Mouse (Mus musculus) hindbrain, embryonic 13.5 days (tissue): ENCODE results near the gene Prnp. TPM values are rescaled to one million over a fixed set of nuclear protein-coding genes. Genes with fewer than 3 reads are reported as not detected.
A peak's percentile ranks its signal among the peaks of the same experiment; 100 is the strongest.

Source experiments
- ATAC-seq: fragments of 200-750 bp; cut with Nextera tagmentation; 2 replicates; pipeline ENCODE4 v1.8.0; 2017; ENCODE audit warnings: moderate TSS enrichment; ENCODE audit not compliant: low FRiP score
- H3K27ac ChIP-seq: fragments of 300-500 bp; sonication (generic); 2 replicates; pipeline ENCODE4 v1.5.1; 2015; ENCODE audit warnings: inconsistent platforms, mild to moderate bottlenecking, moderate library complexity
- H3K27me3 ChIP-seq: fragments of 300-500 bp; sonication (generic); 2 replicates; pipeline ENCODE4 v1.6.1; 2015; ENCODE audit warnings: mild to moderate bottlenecking, inconsistent platforms
- H3K36me3 ChIP-seq: fragments of 300-500 bp; sonication (generic); 2 replicates; pipeline ENCODE4 v1.6.1; 2015; ENCODE audit warnings: mild to moderate bottlenecking, inconsistent platforms
- H3K4me1 ChIP-seq: fragments of 300-500 bp; sonication (generic); replicated peaks from 2 replicates; pipeline ENCODE4 v1.6.1; 2015; ENCODE audit warnings: inconsistent platforms
- H3K4me2 ChIP-seq: fragments of 300-500 bp; sonication (generic); 2 replicates; pipeline ENCODE4 v1.6.1; 2015; ENCODE audit warnings: inconsistent platforms, mild to moderate bottlenecking, moderate library complexity
- H3K4me3 ChIP-seq: fragments of 300-500 bp; sonication (generic); 2 replicates; pipeline ENCODE4 v1.5.1; 2015; ENCODE audit warnings: mild to moderate bottlenecking, inconsistent platforms
- H3K9ac ChIP-seq: fragments of 300-500 bp; sonication (generic); 2 replicates; pipeline ENCODE4 v1.6.1; 2015; ENCODE audit warnings: mild to moderate bottlenecking, inconsistent platforms
- H3K9me3 ChIP-seq: fragments of 300-500 bp; sonication (generic); 2 replicates; pipeline ENCODE4 v1.6.1; 2016; ENCODE audit warnings: inconsistent platforms
- WGBS: fragments of 180-500 bp; shearing (Covaris S2); methylation state at CpG from one replicate; pipeline ENCODE4 v1.1.7; 2015; 5-methylcytosine and 5-hydroxymethylcytosine counted together
- polyA plus RNA-seq: library from polyadenylated mRNA; unstranded; fragments of >200 nt; fragmentation: Nextera tagmentation; extraction: Ambion mirVana; gene quantifications from 2 replicates; pipeline ENCODE4 v1.2.1, GENCODE M21; 2015

Prnp gene
- 113 and 118 TPM in 2 replicates for polyA plus RNA-seq

DNA sequence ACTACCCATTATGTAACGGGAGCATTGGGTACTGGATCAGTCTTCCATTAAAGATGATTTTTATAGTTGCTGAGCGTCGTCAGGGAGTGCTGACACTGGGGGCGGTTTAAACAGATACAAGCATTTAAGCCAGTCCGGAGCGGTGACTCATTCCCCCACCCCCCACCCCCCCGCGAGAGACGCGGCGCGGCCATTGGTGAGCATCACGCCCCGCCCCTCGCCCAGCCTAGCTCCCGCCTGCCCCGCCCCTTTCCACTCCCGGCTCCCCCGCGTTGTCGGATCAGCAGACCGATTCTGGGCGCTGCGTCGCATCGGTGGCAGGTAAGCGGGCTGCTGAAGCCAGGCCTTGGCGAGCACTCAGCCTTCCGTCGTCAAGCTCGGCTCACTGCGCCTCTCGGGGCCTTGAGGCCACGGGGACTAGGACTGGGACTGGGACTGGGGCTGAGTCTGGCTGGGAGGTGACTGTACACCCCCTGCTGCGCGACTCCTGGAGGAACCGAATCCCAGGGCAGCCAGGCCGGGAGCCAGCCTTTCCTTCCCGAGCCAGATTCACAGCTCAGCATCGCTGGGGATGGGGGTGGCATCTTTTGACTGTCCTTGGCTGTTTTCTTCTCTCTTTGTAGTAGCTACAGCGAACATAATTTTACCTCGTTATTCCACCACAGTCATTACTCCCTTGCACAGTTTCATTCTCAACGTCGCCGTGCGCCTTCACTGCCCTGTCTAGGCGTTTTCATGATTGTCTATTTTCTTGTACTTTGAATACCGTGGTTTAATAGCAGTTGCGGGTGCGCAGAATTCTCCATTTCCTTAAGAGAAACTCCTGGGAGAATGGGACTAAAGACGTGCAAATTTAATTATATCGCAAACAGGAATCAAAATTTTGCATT, at the start of gene Prnp, which contains the start of gene Prn:
Gene Prnp, plus strand, starts transcription at position 246 of the 890 bp plus-strand sequence.
Gene Prn, plus strand, starts transcription at position 275 of the 890 bp plus-strand sequence.
- Histone ChIP-seq H3K4me3 (peak within 1 kb of the TSS; percentile 74), H3K27me3 (no peaks in the 10 kb centered on the region), H3K4me1 (peaks cover 33% of the 10 kb centered on the region), H3K9ac (peak within 1 kb of the TSS; percentile 91), H3K27ac (peak within 1 kb of the TSS; percentile 97), H3K4me2 (peak within 1 kb of the TSS; percentile 66), H3K9me3 (no peaks in the 10 kb centered on the region), H3K36me3 (no peaks in the 10 kb centered on the region)
- ATAC-seq, result peak; percentile 93
- WGBS, result 3% methylated on average over 52 of the region's 52 CpGs

- ATAC-seq, result peak; percentile 82
- WGBS, result 39% methylated on average over 3 of the region's 3 CpGs
Measured at GRCm38 (mm10) chr2:131862617-131863275, 47.0 kb upstream of the Prnp start.

DNA sequence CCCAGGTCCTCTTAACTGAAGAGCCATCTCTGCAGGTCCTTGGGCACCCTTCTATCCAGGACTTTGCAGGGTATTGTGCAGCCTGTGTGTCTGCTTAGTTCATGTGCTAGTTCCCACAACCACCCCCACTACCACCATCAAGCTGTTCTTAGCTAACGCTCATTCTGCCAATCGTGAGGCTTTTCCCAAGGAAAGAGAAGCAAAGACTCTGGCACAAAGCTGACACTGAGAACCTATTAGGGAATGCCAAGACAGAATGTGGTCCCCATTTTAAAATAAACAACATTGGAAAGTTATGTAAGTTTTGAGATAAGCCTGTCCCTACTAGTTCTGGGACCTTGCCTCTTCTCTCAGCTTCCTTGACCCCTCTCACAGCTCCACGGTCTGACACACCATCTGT, 46.3 kb upstream of the Prnp start:
- H3K4me1 ChIP-seq, result peaks cover 12% of the 10 kb centered on the region
- ATAC-seq, result peak; percentile 50; the same call in 1 of the 2 replicates
- WGBS, result 88% methylated on average over 3 of the region's 3 CpGs

More at GRCm38 (mm10) chr2:131862617-131863275, 47.0 kb upstream of the Prnp start:
- no peak overlapping the region for H3K4me2 ChIP-seq
- H3K27ac ChIP-seq, result peak overlapping the region; percentile 77
- no peaks in the 10 kb centered on the region for H3K27me3 ChIP-seq
- H3K4me1 ChIP-seq, result peaks cover 12% of the 10 kb centered on the region
- H3K36me3 ChIP-seq, result no peaks in the 10 kb centered on the region
- H3K9me3 ChIP-seq, result no peaks in the 10 kb centered on the region
- H3K4me3 ChIP-seq, result no peak overlapping the region
- H3K9ac ChIP-seq, result no peak overlapping the region

GRCm38 (mm10) chr2:131864262-131864796, 45.4 kb upstream of the Prnp start:
- H3K9ac ChIP-seq, result no peak overlapping the region
- no peak overlapping the region for H3K4me3 ChIP-seq
- H3K4me2 ChIP-seq, result no peak overlapping the region
- ATAC-seq, result no peak
- H3K27me3 ChIP-seq, result no peaks in the 10 kb centered on the region
- no peaks in the 10 kb centered on the region for H3K9me3 ChIP-seq
- 90% methylated on average over 2 of the region's 2 CpGs for WGBS
- no peaks in the 10 kb centered on the region for H3K36me3 ChIP-seq
- H3K27ac ChIP-seq, result no peak overlapping the region
- H3K4me1 ChIP-seq, result peaks cover 12% of the 10 kb centered on the region

More for the DNA sequence above, 46.3 kb upstream of the Prnp start:
- no peaks in the 10 kb centered on the region for H3K36me3 ChIP-seq
- no peak overlapping the region for H3K4me2 ChIP-seq
- no peak overlapping the region for H3K4me3 ChIP-seq
- no peak overlapping the region for H3K9ac ChIP-seq
- no peaks in the 10 kb centered on the region for H3K9me3 ChIP-seq
- peak overlapping the region; percentile 77; the same call in 1 of the 2 replicates for H3K27ac ChIP-seq
- no peaks in the 10 kb centered on the region for H3K27me3 ChIP-seq

DNA sequence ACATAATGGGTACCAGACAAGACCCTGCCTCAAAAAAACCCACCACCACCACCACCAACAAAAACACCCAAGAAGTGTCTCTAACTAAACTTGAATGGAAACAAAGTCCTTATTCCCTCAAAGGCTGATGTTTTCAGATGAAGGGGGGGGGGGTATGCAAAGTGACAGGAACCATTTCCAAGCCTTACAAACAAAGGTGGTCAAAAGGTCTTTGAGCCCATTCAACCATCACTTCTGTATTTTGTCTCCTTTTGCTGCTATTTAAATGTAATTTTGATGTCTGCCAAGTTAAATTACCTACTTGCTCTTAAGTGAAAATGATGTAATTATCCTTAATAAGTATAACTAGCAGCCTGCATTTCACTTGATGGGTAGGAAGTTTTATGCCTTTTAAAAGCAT, 43.1 kb upstream of the Prnp start:
- H3K9me3 ChIP-seq, result no peaks in the 10 kb centered on the region
- no peak overlapping the region for H3K9ac ChIP-seq
- H3K4me2 ChIP-seq, result no peak overlapping the region
- H3K4me3 ChIP-seq, result no peak overlapping the region
- H3K4me1 ChIP-seq, result peaks cover 12% of the 10 kb centered on the region
- H3K36me3 ChIP-seq, result no peaks in the 10 kb centered on the region
- H3K27me3 ChIP-seq, result no peaks in the 10 kb centered on the region
- no peak for ATAC-seq
- no peak overlapping the region for H3K27ac ChIP-seq

- H3K9me3 ChIP-seq, result no peaks in the 10 kb centered on the region
- H3K9ac ChIP-seq, result no peak overlapping the region
- H3K27ac ChIP-seq, result no peak overlapping the region
- H3K4me3 ChIP-seq, result no peak overlapping the region
- H3K4me1 ChIP-seq, result no peaks in the 10 kb centered on the region
- WGBS, result 93% methylated on average over 5 of the region's 5 CpGs
- no peak for ATAC-seq
- no peaks in the 10 kb centered on the region for H3K27me3 ChIP-seq
- H3K36me3 ChIP-seq, result no peaks in the 10 kb centered on the region
- H3K4me2 ChIP-seq, result no peak overlapping the region
Measured at GRCm38 (mm10) chr2:131868983-131869382, 40.7 kb upstream of the Prnp start.

- WGBS, result 65% methylated on average over 1 of the region's 1 CpGs
Measured at GRCm38 (mm10) chr2:131873376-131873775, 36.4 kb upstream of the Prnp start.

DNA sequence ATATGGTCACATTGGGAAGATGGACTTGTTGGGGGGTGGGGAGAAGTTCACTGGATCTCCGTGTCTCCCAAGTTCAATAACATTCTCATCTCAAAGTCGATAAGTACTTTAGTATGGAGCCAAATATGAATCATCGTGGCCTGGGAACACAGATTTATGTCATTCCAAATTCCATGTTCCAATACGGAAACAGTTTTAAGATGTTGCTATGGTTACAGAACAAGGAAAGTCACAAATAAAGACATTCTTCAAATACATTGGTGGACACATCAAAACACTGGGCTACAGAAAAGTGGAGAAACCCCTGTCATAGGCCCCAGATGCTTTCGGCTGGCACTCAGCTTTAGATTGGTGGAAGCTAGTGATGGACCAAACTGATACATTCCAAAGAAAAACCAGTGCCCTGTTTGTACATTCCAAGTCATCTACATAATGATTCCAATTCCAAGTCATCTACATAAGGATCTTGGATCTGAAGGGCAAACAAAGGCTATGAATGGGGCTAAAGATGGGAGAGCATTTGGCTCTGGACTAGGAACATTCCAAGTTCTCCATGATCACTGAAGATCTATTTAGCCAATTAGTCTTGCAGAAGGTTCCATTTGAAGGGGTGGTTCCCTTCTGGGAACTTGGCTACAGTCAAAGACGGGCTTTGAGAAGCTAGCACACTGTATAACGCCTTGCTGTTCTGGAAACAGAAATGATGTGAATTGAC, 33.0 kb upstream of the Prnp start:
- Histone ChIP-seq H3K4me2 (no peak overlapping the region), H3K27ac (no peak overlapping the region), H3K9ac (no peak overlapping the region), H3K4me3 (no peak overlapping the region), H3K9me3 (no peaks in the 10 kb centered on the region), H3K4me1 (no peaks in the 10 kb centered on the region), H3K36me3 (no peaks in the 10 kb centered on the region), H3K27me3 (0 out of 2 replicates have a peak, but pooled peaks cover 2% of the 10 kb centered on the region)
- WGBS, result 95% methylated on average over 7 of the region's 7 CpGs
- ATAC-seq, result no peak

More at GRCm38 (mm10) chr2:131873376-131873775, 36.4 kb upstream of the Prnp start:
- H3K9me3 ChIP-seq, result no peaks in the 10 kb centered on the region
- H3K36me3 ChIP-seq, result no peaks in the 10 kb centered on the region
- no peak for ATAC-seq
- H3K4me2 ChIP-seq, result no peak overlapping the region
- no peak overlapping the region for H3K4me3 ChIP-seq
- H3K9ac ChIP-seq, result no peak overlapping the region
- H3K27me3 ChIP-seq, result 0 out of 2 replicates have a peak, but pooled peaks cover 2% of the 10 kb centered on the region
- H3K4me1 ChIP-seq, result no peaks in the 10 kb centered on the region
- H3K27ac ChIP-seq, result no peak overlapping the region

DNA sequence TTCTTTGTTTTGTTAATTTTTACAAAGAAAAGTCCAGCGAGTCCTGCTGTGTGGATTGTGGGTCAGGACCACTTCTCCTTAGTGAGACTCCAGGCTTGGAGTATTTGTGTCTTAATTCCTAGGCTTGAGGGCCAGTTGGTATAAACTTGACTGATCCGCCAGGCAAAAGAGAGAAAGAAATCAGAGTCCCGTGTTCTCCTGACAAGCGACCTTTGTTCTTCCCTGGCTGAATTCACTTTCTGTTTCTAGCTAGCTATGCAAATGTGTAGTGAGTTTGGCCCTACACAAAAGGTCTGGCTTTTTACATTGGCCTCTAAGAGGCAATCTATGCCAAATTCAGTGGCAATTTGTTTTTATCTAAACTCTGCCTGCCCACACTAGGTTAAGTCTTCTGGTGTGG, 28.0 kb upstream of the Prnp start:
- Histone ChIP-seq H3K36me3 (no peaks in the 10 kb centered on the region), H3K9ac (no peak overlapping the region), H3K9me3 (no peaks in the 10 kb centered on the region), H3K4me1 (peaks cover 5% of the 10 kb centered on the region), H3K27ac (no peak overlapping the region), H3K4me2 (no peak overlapping the region), H3K27me3 (no peaks in the 10 kb centered on the region), H3K4me3 (no peak overlapping the region)
- WGBS, result 58% methylated on average over 4 of the region's 4 CpGs
- no peak for ATAC-seq

DNA sequence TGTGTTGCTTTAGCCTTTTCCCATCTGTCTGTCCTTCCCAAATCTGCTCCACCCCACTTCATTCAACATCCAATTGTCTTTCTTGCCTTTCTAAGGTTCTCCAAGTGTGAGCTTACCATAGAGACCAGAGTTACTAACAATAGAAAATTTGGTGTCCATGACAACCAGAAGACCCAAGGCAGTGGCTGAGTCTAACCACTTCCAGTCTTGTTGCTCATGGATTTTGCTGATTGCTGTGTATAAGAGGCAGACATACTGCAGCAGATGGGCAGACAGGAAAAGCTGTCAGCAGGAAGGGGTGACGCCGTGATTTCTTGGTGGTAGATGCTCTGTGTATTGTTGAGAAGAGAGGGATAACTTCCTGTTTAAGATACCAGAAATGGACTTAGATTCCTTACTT, 26.6 kb upstream of the Prnp start:
- no peak for ATAC-seq
- Histone ChIP-seq H3K36me3 (no peaks in the 10 kb centered on the region), H3K27me3 (no peaks in the 10 kb centered on the region), H3K27ac (no peak overlapping the region), H3K9me3 (no peaks in the 10 kb centered on the region), H3K4me1 (peaks cover 5% of the 10 kb centered on the region), H3K4me3 (no peak overlapping the region), H3K4me2 (no peak overlapping the region), H3K9ac (no peak overlapping the region)
- 42% methylated on average over 2 of the region's 2 CpGs for WGBS

DNA sequence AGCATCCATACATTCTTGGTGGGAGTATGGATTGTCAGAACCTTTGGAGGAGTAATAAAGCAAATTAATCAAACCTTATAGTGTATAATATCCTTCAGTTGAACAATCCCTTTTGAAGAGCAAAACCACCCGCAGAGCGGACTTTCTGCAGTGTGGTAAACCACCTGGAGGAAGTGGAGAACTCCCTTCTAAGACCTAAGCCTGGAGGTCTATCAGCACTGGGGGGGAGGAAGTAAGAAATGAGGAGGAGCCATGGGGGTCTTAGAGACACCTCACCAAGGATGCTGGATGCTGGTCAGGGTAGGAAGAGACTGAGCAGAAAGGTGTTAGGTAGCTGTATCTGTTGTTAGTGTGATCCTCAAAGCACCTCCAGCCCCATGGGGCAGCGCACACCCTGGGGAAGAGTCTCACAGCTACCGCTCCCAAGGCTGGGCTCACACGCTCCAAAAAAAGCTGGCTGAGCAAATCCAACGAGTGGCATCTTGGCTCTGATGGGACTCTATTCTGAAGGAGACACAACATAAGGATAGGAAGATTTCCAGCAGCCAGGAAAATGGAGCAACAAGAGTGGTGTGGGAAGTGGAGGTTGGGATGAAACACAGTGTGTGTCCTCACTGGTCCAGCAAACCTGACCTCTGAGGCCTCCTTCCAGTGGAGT, 23.1 kb upstream of the Prnp start:
- Histone ChIP-seq H3K27me3 (no peaks in the 10 kb centered on the region), H3K9ac (no peak overlapping the region), H3K27ac (no peak overlapping the region), H3K4me3 (no peak overlapping the region), H3K36me3 (no peaks in the 10 kb centered on the region), H3K9me3 (no peaks in the 10 kb centered on the region), H3K4me1 (peaks cover 5% of the 10 kb centered on the region), H3K4me2 (no peak overlapping the region)
- 92% methylated on average over 6 of the region's 6 CpGs for WGBS
- no peak for ATAC-seq
